Mouse (Mus musculus) cortical plate, adult 2 months (tissue): ENCODE measurements at regions not wholly inside any gene's neighbourhood (a gene's known extent, or its start where the extent isn't known, plus 50 kb on each side); places are given as distances from the start of the nearest gene placed in this dataset.

Source experiments
- H3K27ac ChIP-seq: fragments of 200-500 bp; 2 replicates; pipeline ENCODE4 v1.5.1; 2012; ENCODE audit warnings: low read length, control low read depth, inconsistent platforms; ENCODE audit not compliant: insufficient read depth
- H3K4me1 ChIP-seq: fragments of 200-500 bp; 2 replicates; pipeline ENCODE4 v1.6.1; 2011; ENCODE audit warnings: low read length; ENCODE audit not compliant: control insufficient read depth, insufficient read depth
- H3K4me3 ChIP-seq: fragments of 200-500 bp; 2 replicates; pipeline ENCODE4 v1.5.1; 2011; ENCODE audit warnings: mild to moderate bottlenecking, low read length, control low read depth; ENCODE audit not compliant: insufficient read depth
- CTCF ChIP-seq: fragments of 200-500 bp; IDR thresholded peaks from 2 replicates; pipeline ENCODE4 v1.5.1; 2011; ENCODE audit warnings: mild to moderate bottlenecking, control low read depth, low read length; ENCODE audit not compliant: insufficient read depth; ENCODE audit errors: extremely low read depth
- POLR2A ChIP-seq: fragments of 200-500 bp; IDR thresholded peaks from 2 replicates; pipeline ENCODE4 v1.6.1; 2011; ENCODE audit warnings: mild to moderate bottlenecking, low read length, control low read depth; ENCODE audit not compliant: insufficient read depth; ENCODE audit errors: extremely low read depth

DNA sequence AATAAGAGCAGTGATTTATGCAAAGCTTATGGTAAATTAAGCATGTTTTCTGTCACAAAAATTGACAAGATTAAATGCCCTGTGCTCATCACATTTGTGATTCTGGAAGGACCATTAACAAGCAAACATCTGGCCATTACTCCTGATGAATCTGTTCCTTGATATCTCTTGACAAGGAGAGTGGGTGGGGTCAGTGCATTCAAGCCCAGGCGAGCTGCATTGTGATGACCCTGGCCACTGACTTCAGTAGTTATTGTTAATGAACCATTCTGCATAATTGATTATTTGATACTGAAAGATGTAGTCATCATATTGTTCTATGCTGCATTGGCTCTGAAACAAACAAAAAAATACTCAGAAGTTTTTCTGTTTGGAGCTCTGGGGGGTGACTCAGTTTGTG, 115.4 kb upstream of the Prmt6 start:
- no peak overlapping the region for H3K4me3 ChIP-seq
- no peak for TF ChIP-seq CTCF
- H3K27ac ChIP-seq: no peak overlapping the region
- H3K4me1 ChIP-seq: no peaks in the 10 kb centered on the region; the same call in 1 of the 2 replicates

DNA sequence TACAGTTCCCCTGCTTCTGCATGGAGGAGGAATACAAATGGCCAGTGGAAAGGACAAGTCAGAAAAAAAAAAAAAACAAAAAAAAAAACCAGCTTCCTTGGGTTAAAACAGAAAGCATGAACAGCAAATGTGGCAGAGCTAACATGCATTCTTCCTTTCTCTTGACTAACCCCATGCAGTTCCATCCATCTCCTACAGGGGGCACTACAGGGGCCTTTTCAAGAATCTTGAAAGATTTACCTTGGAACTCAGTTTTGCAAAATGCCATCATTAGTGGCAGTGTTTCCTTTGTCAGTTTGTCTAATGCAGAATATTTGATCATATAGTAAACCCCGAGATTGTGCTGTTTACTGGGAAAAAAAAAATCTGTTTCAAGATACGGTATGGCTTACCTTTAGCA, 111.1 kb upstream of the Prmt6 start:
- H3K4me1 ChIP-seq: no peaks in the 10 kb centered on the region; the same call in 1 of the 2 replicates
- TF ChIP-seq POLR2A (no peak), CTCF (peak; percentile 14; the same call in 1 of the 2 replicates)
- no peak overlapping the region for H3K4me3 ChIP-seq
- no peak overlapping the region for H3K27ac ChIP-seq

DNA sequence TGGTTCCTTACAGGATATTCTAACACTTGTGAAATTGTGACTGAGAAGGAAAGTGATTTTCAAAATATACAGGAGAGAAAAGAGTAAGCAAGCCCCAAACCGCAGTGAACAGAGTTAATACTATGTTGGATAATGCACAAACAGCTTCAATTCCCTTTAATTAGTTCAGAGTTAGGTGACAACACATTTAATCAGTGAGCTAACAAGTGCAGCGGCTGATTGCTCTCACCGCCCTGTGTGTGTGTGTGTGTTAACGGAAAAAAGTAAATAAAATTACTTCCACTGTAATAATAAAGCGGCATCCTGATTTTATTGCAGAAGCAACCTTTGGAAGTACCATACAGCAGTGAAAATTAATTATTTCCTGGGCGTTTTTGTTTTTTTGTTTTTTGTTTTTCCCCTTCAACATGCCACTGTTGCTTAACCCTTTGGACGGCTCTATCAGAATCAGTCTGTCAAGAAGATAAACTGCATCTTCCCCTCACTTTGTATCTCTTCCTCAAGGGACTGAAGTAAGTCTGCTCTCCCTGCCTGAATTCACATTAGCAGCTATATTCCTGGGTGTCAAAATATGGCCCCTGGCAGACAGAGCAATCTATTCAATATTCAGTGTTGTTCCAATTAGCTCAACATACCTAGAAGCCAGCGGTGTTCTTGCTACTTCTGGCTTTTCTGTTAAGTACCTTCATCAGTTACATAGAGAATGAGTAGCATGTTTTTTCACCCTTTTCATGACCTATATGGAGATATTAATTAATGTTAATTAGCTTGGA, 106.2 kb upstream of the Prmt6 start:
- no peak overlapping the region for H3K27ac ChIP-seq
- no peak overlapping the region for H3K4me3 ChIP-seq
- TF ChIP-seq POLR2A (no peak), CTCF (no peak)
- H3K4me1 ChIP-seq: no peaks in the 10 kb centered on the region; the same call in 1 of the 2 replicates

DNA sequence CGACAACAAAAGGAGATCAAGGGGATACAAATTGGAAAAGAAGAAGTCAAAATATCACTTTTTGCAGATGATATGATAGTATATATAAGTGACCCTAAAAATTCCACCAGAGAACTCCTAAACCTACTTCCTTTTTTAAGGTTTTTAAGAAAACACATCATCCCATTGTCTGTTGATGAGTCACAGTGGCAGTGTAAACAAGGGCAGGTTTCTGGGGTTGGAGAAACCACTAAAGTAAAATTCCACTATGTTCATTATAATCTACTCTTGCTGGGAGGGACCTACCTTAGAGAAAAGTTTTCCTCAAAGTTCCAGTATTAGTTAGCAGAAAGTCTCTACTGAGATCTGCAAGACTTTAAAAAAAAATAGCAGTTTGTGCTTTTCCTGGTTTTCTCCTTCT, 102.9 kb upstream of the Prmt6 start:
- Histone ChIP-seq H3K4me1 (peaks cover 4% of the 10 kb centered on the region), H3K4me3 (no peak overlapping the region), H3K27ac (no peak overlapping the region)
- no peak for TF ChIP-seq CTCF
- no peak for TF ChIP-seq POLR2A

DNA sequence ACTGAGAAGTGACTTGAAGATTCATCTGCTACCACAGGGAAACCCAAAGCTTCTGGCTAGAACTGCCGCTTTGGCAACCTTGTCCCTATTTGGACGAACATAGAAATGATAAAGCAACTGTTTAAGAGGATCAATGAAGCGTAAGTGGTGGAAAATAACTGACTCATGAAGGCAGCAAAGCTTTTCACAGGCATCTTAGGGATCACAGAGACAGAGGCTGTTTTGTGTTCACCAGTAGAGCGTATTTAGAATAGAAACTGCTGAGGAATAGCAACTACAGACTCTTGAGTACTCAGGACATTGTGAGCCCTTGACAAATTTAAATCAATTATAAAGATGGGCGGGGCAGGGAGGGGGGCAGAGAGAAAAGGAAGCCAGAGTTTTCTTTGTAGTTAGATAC, 99.3 kb upstream of the Prmt6 start:
- Histone ChIP-seq H3K4me3 (no peak overlapping the region), H3K27ac (no peak overlapping the region), H3K4me1 (peaks cover 4% of the 10 kb centered on the region)
- no peak for TF ChIP-seq CTCF
- no peak for TF ChIP-seq POLR2A

DNA sequence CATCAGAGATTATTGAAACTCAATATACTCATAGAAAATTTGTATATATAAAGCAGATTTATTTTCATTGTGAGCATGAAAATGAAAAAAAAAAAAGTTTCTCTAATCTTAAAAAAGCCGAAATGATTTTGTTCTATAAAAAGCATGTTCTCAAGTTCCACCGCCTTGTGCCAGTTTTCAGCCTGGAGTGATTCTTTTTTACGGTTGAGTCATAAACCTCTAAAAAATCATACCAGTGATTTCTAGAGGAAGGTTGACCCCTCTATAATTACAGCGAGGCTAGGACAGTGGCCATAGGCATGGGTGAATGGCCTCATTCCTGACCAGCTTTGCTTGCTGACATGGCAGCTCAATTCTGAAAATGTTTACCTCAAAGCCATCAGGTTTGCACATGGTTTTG, 98.6 kb upstream of the Prmt6 start:
- Histone ChIP-seq H3K4me1 (peaks cover 4% of the 10 kb centered on the region), H3K4me3 (no peak overlapping the region), H3K27ac (no peak overlapping the region)
- no peak for TF ChIP-seq POLR2A
- TF ChIP-seq CTCF: no peak

DNA sequence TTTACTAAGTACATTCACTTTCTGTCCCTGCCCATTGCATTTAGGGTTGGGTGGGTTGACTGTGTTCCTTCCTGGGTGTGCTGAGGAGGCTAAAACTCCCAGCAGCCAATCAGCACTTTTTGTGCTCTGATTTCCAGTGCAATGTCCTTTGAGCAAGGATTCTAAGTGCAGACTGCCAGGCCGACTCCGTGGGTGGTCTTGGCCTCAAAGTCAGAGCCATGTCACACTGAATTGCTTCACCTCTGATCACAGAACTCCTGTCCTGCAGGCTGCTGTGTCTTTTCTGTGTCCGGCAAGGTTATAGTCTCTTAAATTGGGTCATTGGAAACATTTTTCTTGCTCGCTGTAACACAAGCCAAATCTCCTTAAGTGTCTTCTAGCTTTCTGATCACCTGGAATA, 94.0 kb upstream of the Prmt6 start:
- Histone ChIP-seq H3K4me3 (no peak overlapping the region), H3K27ac (no peak overlapping the region), H3K4me1 (peaks cover 3% of the 10 kb centered on the region)
- TF ChIP-seq CTCF (no peak), POLR2A (no peak)

DNA sequence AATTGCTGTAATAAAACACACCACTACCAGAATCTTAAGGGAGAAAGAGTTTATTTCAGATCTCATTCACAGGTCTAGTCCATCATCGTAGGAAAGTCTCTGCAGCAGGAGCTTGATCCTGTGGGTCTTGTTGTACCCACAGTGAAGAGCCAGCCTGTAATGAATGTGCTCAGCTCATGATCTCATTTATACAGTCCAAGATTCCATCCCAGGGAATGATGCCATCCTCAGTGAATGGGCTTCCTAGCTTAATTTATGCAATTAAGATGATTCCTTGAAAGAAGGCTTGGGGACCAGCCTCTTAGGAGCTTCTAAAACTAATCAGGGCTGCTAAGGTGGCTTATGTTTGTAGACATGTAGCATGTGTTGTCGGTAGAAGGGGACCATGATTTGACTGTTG, 89.3 kb upstream of the Prmt6 start:
- Histone ChIP-seq H3K27ac (no peak overlapping the region), H3K4me3 (no peak overlapping the region), H3K4me1 (no peaks in the 10 kb centered on the region)
- no peak for TF ChIP-seq CTCF
- no peak for TF ChIP-seq POLR2A

DNA sequence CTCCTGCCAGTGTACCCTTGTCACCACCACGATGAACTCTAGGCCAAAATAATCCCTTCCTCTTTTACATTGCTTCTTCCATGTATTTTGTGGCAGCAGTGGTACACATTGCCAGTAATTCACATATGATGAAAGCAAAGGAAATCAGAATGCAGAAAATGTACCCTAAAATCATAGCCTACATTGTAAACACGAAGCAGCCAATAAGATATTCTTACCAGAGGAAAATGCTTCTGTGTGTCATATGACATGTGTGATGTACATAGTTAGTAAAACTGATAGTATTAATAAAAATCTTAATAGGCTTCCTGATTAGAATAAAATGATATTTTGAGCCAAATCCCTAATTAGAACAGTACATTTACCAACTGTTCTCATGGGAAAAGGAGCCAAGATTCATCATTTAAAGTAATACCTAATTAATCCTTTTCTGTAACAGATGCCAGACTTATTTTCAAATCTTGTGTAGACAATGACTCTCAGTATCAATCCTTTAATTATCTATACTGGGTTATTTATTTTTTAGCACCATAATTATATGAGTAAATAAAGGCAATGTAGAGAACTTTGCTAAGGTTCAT, 88.3 kb upstream of the Prmt6 start:
- no peak overlapping the region for H3K27ac ChIP-seq

DNA sequence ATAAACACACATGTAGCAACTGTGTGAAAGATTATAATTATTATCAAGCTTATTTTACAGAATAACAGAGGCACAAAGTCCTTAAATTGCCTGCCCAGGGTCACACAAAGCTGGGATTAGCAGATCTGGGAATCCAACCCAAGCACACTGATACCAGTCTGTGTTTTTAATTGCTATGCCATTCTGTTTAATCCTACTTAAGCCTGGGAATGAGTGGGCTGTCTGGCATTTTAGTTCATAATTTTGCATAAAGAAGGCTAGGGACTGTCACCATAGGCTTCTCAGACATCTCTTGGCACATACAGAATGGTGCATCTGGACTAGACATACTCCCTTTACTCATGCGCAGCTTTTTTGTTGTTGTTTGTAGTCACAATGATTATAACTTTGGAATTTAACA, 78.4 kb upstream of the Prmt6 start:
- Histone ChIP-seq H3K4me3 (no peak overlapping the region), H3K27ac (no peak overlapping the region), H3K4me1 (no peaks in the 10 kb centered on the region)
- TF ChIP-seq CTCF (no peak), POLR2A (no peak)

More for the DNA sequence above, 88.3 kb upstream of the Prmt6 start:
- TF ChIP-seq POLR2A: no peak
- TF ChIP-seq CTCF: no peak
- Histone ChIP-seq H3K4me3 (no peak overlapping the region), H3K4me1 (no peaks in the 10 kb centered on the region)
